Mouse (Mus musculus) cerebellum, adult 2 months (tissue): ENCODE data around the gene Zc3h8. TPM values are rescaled to one million over a fixed set of nuclear protein-coding genes. Genes with fewer than 3 reads are reported as not detected.
A peak's percentile ranks its signal among the peaks of the same experiment; 100 is the strongest.

Source experiments
- DNase-seq, 2 experiments: peaks; one replicate each; pipeline ENCODE4 v3.0.0; 2021
- H3K27ac ChIP-seq: fragments of 200-500 bp; 2 replicates; pipeline ENCODE4 v1.5.1; 2012; ENCODE audit warnings: low read length, control low read depth, inconsistent platforms; ENCODE audit not compliant: insufficient read depth
- H3K27me3 ChIP-seq: fragments of 200-500 bp; 2 replicates; pipeline ENCODE4 v1.6.1; 2012; ENCODE audit warnings: inconsistent platforms, mild to moderate bottlenecking, low read length, moderate library complexity; ENCODE audit not compliant: control insufficient read depth, insufficient read depth
- H3K4me1 ChIP-seq: fragments of 200-500 bp; 2 replicates; pipeline ENCODE4 v1.6.1; 2011; ENCODE audit warnings: low read length; ENCODE audit not compliant: control insufficient read depth, insufficient read depth
- H3K4me3 ChIP-seq: fragments of 200-500 bp; replicated peaks from 2 replicates; pipeline ENCODE3; 2011; ENCODE audit warnings: mild to moderate bottlenecking, low read depth, low read length, control low read depth; ENCODE audit not compliant: insufficient read depth
- CTCF ChIP-seq: fragments of 200-500 bp; IDR thresholded peaks from 2 replicates; pipeline ENCODE4 v1.5.1; 2011; ENCODE audit warnings: low read depth, mild to moderate bottlenecking, control low read depth, low read length, moderate library complexity, borderline replicate concordance; ENCODE audit not compliant: insufficient read depth
- POLR2A ChIP-seq: fragments of 200-500 bp; IDR thresholded peaks from 2 replicates; pipeline ENCODE4 v1.6.1; 2011; ENCODE audit warnings: low read length, control low read depth, borderline replicate concordance; ENCODE audit not compliant: insufficient read depth
- WGBS: fragments of 180-500 bp; shearing (Covaris S2); methylation state at CpG from one replicate; pipeline ENCODE4 v1.1.7; 2018; 5-methylcytosine and 5-hydroxymethylcytosine counted together
- polyA plus RNA-seq: library from polyadenylated mRNA; depleted of rRNA; stranded (reverse); fragments of >200 nt; gene quantifications from 2 replicates; pipeline ENCODE4 v1.2.3, GENCODE M21; 2012

Zc3h8 gene
- polyA plus RNA-seq, 1 experiment: 7.3 TPM

DNA sequence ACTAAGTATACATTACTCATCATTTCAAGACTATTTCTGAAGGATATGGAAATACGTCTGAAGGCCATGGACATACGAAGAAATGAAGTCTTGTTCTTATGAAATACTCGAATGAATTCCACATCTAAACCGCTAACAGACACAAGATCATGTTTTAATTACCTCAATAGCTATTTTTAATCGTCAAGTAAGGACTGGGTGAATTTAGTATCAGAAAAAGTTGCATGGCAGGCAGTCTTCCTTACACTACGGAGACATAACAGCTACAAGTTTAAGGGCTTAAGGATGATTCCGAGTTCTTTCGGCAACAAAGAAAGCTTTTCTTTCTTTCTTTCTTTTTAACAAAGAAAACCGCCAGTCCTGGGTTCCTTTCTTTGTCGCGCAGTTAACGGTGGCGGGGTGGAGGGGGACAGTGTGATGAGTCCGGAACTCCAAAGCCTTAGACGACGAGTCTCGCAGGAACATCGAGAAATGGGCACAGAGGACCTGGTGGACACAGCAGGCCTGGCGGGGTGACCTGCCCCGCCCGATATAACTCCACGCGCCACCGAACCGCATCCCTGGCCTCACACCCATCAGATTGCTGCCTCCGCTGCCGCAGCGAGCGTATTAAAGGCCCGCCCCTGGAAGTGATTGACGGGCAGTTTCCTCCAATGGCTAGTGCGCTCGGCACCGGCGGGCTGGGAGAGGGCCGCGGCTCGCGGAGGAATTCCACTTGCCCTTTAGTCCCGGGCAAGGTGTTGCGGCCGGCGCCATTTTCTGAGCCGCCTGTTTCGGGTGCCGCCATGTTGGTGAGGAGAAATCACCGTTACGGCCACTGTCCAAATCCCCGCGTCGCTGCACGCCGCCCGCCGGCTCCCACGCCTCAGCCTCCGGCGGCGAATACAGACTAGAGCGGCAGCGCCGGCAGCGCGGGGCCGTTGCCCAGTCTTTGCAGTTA lies 23.0 kb upstream of the Zc3h8 start, which contains the start of gene Zc3h6:
Gene Zc3h6, plus strand, starts transcription at position 762 of the 940 bp plus-strand sequence.
- Histone ChIP-seq H3K27ac (peak within 1 kb of the TSS; percentile 100), H3K4me3 (peak within 1 kb of the TSS; percentile 88), H3K4me1 (no peaks in the 10 kb centered on the region; the same call in 1 of the 2 replicates), H3K27me3 (no peaks in the 10 kb centered on the region)
- TF ChIP-seq POLR2A: peak; percentile 65; the same call in 1 of the 2 replicates
- TF ChIP-seq CTCF: no peak
- WGBS: under 1% methylated on average over 63 of the region's 65 CpGs
- DNase-seq: peak; percentile 99 to 100

- H3K4me1 ChIP-seq: no peaks in the 10 kb centered on the region; the same call in 1 of the 2 replicates
- TF ChIP-seq POLR2A (no peak), CTCF (no peak)
- DNase-seq: no peak
- H3K27me3 ChIP-seq: no peaks in the 10 kb centered on the region
- WGBS: 16% methylated on average over 6 of the region's 6 CpGs
- no peak overlapping the region for H3K27ac ChIP-seq
- peak overlapping the region; percentile 88 for H3K4me3 ChIP-seq
These were observed 22.4 kb upstream of the Zc3h8 start for GRCm38 (mm10) chr2:128966236-128966635.

DNA sequence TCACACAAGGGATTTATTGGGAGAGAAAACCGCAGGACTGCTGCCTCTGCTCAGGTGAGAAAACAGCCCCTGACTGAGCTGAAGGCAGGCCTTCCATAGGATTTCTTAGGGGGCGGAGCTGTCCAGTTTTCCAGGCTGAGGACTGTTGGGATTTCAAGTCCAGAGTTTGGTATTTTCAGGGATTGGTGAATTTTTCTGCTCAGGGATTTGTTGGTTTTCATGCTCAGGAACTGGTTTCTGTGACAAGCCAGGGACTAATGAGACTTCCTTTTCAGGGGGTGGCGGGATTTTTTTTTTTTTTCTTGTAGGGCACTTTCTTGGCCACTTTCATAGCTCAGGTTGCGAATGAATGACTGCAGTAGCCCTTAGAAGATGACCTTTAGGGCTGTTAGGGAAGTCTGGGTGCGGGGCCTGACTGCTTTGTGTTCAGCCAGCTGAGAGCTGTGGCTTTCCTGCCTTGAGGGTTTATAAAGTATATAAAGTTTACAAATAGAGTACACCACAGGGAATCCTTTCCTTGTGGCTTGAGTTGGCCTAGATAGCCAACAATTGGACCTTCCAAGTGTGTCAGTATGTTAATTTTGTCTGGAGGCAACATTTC lies 21.7 kb upstream of the Zc3h8 start:
- H3K27ac ChIP-seq: no peak overlapping the region
- DNase-seq: no peak
- TF ChIP-seq POLR2A: no peak
- no peak for TF ChIP-seq CTCF
- H3K4me1 ChIP-seq: no peaks in the 10 kb centered on the region; the same call in 1 of the 2 replicates
- H3K4me3 ChIP-seq: no peak overlapping the region
- no peaks in the 10 kb centered on the region for H3K27me3 ChIP-seq
- WGBS: 87% methylated on average over 5 of the region's 5 CpGs

GRCm38 (mm10) chr2:128954186-128954585 lies 10.3 kb upstream of the Zc3h8 start:
- Histone ChIP-seq H3K27me3 (no peaks in the 10 kb centered on the region), H3K27ac (no peak overlapping the region), H3K4me3 (no peak overlapping the region), H3K4me1 (no peaks in the 10 kb centered on the region)
- DNase-seq: no peak
- TF ChIP-seq CTCF (no peak), POLR2A (no peak)

GRCm38 (mm10) chr2:128947962-128948588 lies 4.2 kb upstream of the Zc3h8 start:
- Histone ChIP-seq H3K27me3 (no peaks in the 10 kb centered on the region), H3K4me3 (no peak overlapping the region), H3K27ac (no peak overlapping the region), H3K4me1 (no peaks in the 10 kb centered on the region)
- 31% methylated on average over 6 of the region's 6 CpGs for WGBS
- TF ChIP-seq CTCF (peak; percentile 51; the same call in 1 of the 2 replicates), POLR2A (no peak)
- DNase-seq: peak; percentile 24 to 65

DNA sequence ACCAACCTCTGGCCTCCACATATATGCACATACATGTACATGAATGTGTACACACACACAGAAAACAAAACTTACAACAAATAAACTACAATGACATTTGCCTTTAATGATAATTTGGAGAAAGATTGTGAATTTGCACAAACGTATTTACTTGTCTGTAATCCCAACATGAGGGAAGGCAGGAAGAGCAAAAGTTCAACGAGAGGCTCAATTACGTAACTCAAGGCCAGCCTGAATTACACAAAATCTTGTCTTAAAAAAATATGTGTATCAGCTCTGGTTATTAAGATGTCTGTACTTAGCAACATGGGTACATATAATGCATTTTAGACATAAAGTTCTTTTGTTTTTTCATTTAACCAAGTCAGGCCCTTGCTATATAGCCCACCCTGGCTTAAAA lies 7.6 kb downstream of the Zc3h8 start:
- Histone ChIP-seq H3K4me3 (no peak overlapping the region), H3K27me3 (no peaks in the 10 kb centered on the region), H3K27ac (no peak overlapping the region), H3K4me1 (no peaks in the 10 kb centered on the region)
- DNase-seq: no peak
- WGBS: 93% methylated on average over 3 of the region's 3 CpGs
- TF ChIP-seq POLR2A (no peak), CTCF (no peak)

DNA sequence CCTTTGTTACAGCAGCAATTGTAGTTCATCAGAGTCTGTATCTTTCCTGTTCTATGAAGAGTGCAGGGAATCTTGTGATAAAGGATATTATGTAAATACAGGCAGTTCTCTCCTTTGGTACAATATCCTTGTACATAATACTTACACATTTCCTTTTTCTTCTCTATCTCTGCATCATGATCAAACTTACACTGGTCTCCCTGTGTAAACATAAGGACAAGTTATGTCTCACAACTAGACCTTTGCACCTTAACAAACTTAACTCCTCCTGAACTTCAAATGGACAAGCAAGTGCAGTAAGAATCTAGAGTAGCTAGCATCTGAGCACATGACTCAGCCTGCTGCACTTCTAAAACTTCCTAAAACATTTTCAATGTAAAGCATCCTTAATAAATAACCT lies 13.2 kb downstream of the Zc3h8 start:
- H3K27me3 ChIP-seq: no peaks in the 10 kb centered on the region
- TF ChIP-seq POLR2A: no peak
- TF ChIP-seq CTCF: no peak
- H3K4me1 ChIP-seq: no peaks in the 10 kb centered on the region
- no peak for DNase-seq
- H3K27ac ChIP-seq: no peak overlapping the region
- no peak overlapping the region for H3K4me3 ChIP-seq
